Mouse (Mus musculus): ENCODE measurements around the gene Entpd3. TPM values are rescaled to one million over a fixed set of nuclear protein-coding genes. Genes with fewer than 3 reads are reported as not detected.

The Entpd3 gene
- total RNA-seq, 2 experiments from 2014 or later = 7.0 to 7.4 TPM

GRCm38 (mm10) chr9:120581941-120582618 is 42.5 kb downstream of the Entpd3 start:
- peak; percentile 30 to 33 for DNase-seq

- DNase-seq = peak; percentile 82 to 83
Measured at GRCm38 (mm10) chr9:120582619-120583308, 43.1 kb downstream of the Entpd3 start.

DNA sequence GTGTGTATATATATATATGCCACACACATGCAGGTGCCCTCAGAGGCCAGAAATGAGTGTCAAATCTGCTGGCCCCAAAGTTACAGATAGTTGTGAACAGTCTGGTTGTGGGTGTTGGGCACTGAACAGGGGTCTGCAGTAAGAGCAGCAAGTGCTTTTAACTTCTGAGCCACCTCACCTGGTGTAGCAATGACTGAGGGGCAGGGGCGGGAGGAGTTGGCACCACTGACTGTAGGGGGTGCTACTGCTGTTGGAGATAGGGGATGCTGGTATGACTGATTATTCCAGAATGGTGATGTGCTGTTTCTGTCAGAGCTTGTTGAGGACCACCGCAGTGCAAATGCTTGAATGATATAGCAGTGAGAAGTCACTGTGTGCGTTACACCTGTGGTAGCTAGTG is 43.7 kb downstream of the Entpd3 start:
- DNase-seq = no peak

DNA sequence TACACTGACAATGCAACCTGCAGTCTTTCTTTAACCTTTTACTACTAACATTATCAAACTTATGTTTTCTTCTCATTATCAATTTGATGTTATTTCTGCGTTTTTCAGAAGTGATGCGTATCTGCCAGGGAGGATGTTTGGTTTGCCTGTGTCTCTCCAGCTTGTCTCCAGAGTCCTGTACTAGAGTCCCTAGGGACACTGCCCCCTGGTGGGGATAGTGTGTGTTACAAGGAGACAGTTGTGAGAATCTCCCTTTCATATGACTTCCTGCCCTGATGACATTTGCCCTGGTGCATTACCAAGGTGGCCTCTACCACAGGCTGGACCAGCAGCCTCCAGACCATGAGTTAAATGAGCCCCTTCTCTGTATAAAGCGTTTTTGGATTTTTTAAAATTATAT is 46.9 kb downstream of the Entpd3 start:
- DNase-seq = peak; percentile 34 to 59

GRCm38 (mm10) chr9:120591490-120591889 is 51.9 kb downstream of the Entpd3 start:
- peak; percentile 61 to 70 for DNase-seq

- no peak for DNase-seq
Measured at GRCm38 (mm10) chr9:120593383-120594101, 53.9 kb downstream of the Entpd3 start.

DNA sequence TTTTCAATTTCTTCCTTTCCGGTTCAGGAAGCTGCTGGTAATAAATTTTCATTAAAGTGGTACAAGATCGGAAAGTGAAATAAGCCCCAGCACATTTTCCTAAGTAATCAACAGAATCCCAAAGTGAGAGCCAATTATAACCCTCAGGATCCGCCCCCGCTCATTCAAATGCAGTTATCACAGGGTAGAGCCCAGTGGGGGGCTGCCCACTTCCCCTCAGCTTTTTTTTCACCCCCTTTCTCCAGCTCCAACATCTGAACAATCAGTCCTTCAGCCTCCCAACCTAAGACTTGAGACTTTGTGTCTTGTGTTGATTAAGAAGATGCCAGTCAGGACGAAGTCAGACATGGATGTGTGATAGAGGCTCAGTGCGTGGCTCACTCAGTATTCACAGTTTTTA is 55.2 kb downstream of the Entpd3 start:
- DNase-seq = no peak

DNA sequence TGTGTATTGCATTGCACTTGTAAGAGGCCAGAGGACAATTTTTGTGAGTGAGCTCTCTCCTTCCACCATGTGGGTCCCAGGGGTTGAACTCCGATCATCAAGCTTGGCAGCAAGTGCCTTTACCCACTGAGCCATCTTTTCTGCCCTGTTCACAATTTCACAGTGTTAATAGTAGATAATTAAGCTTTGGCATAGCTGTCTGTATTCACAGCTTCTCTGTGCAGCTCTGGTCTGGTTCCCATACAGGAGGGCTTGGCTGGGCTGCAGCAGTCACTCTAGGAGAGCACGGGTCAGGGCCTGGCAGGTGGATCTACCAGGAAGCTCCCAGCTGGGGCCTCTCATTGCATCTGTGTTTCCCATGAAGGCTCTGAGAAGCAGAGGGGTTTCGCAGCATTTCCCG is 55.7 kb downstream of the Entpd3 start:
- DNase-seq = no peak

- peak; percentile 71 to 73 for DNase-seq
Measured at GRCm38 (mm10) chr9:120601488-120602171, 62.0 kb downstream of the Entpd3 start.

GRCm38 (mm10) chr9:120602172-120602838 is 62.7 kb downstream of the Entpd3 start:
- no peak for DNase-seq

DNA sequence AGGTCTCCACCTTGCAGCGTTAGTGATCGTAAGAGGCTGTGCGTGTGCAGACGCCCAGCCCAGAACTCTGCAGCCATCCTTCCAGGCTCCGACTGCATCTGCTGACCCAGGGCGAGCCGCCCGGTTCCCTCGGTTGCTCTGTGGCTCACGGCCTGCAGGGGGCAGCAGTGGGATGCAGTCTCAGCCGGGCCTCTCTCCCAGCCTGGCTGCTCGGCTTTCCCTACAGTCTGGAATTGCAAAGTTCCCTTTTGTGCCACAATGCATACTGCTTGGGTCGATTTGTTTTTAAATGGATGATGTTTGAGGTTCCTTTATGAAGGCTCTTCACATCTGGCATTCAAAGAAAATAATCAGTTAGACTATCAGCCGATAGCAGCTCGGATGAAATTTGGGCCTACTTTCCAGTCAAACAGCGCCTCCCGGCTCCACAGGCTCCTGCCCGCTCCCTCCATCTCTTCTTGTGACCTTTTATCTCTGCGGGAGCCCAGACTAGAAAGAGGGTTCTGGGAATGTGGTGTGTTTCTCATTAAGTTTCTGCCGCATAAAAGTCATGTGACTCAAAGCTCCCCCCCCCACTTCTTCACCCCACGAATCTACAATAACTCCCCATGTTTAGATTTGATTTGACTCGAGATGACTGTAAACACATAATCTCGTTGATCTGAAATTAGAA is 63.4 kb downstream of the Entpd3 start:
- peak; percentile 85 to 88 for DNase-seq

DNA sequence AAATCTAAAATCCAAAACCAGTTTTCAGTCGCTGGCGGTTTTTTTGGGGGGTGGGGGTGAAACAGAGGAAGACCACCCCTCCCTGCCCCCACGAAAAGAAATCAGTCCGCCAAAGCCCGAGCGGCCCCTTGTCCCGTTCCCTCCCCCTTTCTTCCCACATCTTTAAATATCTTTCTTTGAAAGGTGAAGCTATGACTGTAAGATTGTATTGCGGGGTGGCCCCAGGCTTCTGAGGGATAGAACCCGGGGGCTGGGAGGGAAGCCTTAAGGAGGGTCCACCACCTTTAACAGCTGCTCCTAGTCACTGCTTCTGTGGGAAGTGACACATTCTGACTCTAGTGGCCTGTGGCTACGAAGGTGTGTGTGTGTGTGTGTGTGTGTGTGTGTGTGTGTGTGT is 63.9 kb downstream of the Entpd3 start:
- DNase-seq = no peak

GRCm38 (mm10) chr9:120603956-120604355 is 64.3 kb downstream of the Entpd3 start:
- no peak for DNase-seq

DNA sequence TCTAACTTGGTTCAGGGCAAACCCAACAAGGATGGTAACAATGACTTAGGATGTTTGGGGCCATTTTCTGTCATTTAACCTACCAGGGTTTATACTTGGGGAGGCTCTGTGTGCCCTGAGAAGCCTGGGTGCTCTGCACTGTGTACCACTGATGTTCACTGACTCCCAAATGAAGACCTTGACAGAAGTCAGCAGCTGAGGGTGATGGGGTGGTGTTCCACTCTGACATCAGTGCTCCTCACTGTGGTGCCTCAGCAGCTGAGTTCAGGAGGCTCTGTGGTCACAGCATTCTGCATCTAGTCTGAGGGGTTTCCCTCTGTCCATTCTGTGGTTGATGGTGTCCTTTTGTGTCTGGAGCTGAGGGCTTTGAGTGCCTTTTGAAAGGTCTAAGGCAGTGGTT is 71.4 kb downstream of the Entpd3 start:
- no peak for DNase-seq

- DNase-seq = no peak
Measured at GRCm38 (mm10) chr9:120614059-120614458, 74.4 kb downstream of the Entpd3 start.

Other genes with a start within 250 kb of the Entpd3 start
- gene Myrip, start 238.3 kb upstream of the Entpd3 start, total RNA-seq (2021) = 10 to 100 TPM; 54.2 to 55.2 TPM
- gene Eif1b, start 47.6 kb upstream of the Entpd3 start, total RNA-seq (2021) = 100 to 1,000 TPM; 194 to 201 TPM
- 100 to 1,000 TPM; 302 to 311 TPM for gene Rpl14, start 31.6 kb downstream of the Entpd3 start, total RNA-seq (2021)